Mouse (Mus musculus): Measurements from ENCODE around the gene Spc24.

The Spc24 gene

GRCm38 (mm10) chr9:21747238-21747774 is 12.8 kb downstream of the Spc24 start:
- no peak for DNase-seq

- DNase-seq: no peak
Observed at GRCm38 (mm10) chr9:21741514-21741913, 18.6 kb downstream of the Spc24 start.

- DNase-seq: no peak
Observed at GRCm38 (mm10) chr9:21740427-21740826, 19.7 kb downstream of the Spc24 start.

- DNase-seq: no peak
Observed at GRCm38 (mm10) chr9:21738776-21739175, 21.3 kb downstream of the Spc24 start.

GRCm38 (mm10) chr9:21737188-21737587 is 22.9 kb downstream of the Spc24 start:
- no peak for DNase-seq

GRCm38 (mm10) chr9:21736580-21736979 is 23.5 kb downstream of the Spc24 start:
- peak; percentile 87 for DNase-seq

GRCm38 (mm10) chr9:21735126-21735525 is 25.0 kb downstream of the Spc24 start:
- no peak for DNase-seq

GRCm38 (mm10) chr9:21733989-21734388 is 26.1 kb downstream of the Spc24 start:
- no peak for DNase-seq

GRCm38 (mm10) chr9:21733446-21733845 is 26.7 kb downstream of the Spc24 start:
- DNase-seq: no peak

GRCm38 (mm10) chr9:21732288-21732687 is 27.8 kb downstream of the Spc24 start:
- no peak for DNase-seq

- no peak for DNase-seq
Observed at GRCm38 (mm10) chr9:21729264-21729663, 30.8 kb downstream of the Spc24 start.

- DNase-seq: no peak
Observed at GRCm38 (mm10) chr9:21728261-21728832, 31.8 kb downstream of the Spc24 start.

- no peak for DNase-seq
Observed at GRCm38 (mm10) chr9:21726218-21726975, 33.7 kb downstream of the Spc24 start.

GRCm38 (mm10) chr9:21725224-21726121 is 34.6 kb downstream of the Spc24 start:
- no peak for DNase-seq

- peak; percentile 91 for DNase-seq
Observed at GRCm38 (mm10) chr9:21724147-21724536, 36.0 kb downstream of the Spc24 start.

- peak; percentile 86 for DNase-seq
Observed at GRCm38 (mm10) chr9:21723377-21724146, 36.5 kb downstream of the Spc24 start, which contains the start of gene Ldlr. TSS of gene Ldlr (plus strand) at chr9:21723483.

- DNase-seq: no peak
Observed at GRCm38 (mm10) chr9:21721036-21721435, 39.1 kb downstream of the Spc24 start.

GRCm38 (mm10) chr9:21717015-21717414 is 43.1 kb downstream of the Spc24 start:
- DNase-seq: no peak

GRCm38 (mm10) chr9:21715298-21715697 is 44.8 kb downstream of the Spc24 start:
- no peak for DNase-seq

- DNase-seq: no peak
Observed at GRCm38 (mm10) chr9:21709340-21709739, 50.8 kb downstream of the Spc24 start.

- peak; percentile 64 for DNase-seq
Observed at GRCm38 (mm10) chr9:21706586-21707265, 53.4 kb downstream of the Spc24 start.

GRCm38 (mm10) chr9:21706085-21706484 is 54.0 kb downstream of the Spc24 start:
- DNase-seq: no peak

Data from kidney, adult 9 months (tissue).